Comparison of ENCODE assay signal across 8 mouse cellular contexts in the genomic region with DNA sequence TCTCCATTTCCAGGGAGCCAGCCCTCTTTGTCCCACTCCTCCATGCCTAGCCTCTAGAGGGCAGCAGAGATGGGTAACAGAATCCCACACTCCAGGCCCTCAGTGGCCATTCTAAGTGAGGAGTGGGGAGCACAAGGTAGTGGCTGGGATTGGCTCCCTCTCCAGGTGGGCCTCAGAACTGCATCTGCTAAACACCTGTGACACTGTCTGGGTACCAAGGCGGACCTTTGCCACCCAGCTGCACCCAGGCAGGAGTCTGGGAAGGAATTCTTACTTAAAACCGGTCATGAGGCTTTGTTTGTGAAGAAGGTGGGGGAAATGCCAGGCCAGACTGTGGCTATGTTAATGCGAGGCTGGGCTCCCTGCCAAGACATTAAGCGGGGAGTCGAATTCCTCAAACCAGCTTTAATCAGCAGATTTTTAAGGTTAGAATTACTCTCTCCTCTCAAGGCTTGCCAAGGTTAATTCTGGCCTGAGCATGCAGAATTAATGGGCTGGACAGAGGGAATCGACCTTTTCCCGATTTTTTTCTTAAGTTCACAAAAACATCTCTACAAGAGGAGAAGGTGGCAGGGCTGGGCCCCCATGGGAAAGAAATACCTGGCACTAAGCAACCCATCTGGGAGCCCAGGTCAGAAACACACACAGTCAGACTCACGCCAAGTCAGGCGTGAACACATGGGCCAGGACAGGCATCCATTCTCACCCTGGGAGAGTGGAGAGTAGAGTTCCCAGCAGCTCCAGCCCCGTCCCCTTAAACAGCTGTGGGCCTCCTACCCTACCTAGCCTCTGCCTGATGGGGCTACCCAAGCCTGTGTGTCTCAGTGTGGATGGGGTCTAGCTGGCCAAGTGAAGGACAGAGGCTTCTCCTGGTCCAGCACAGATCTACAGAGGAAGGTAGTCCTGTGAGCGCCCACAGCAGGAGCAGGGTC.
DNase-seq lines count a peak whose midpoint lies in the region; ATAC-seq and TF ChIP-seq lines count a peak whose summit lies in the region.

No protein-coding gene starts in this region.

- WGBS in forebrain, embryonic 10.5 days, result 61% methylated on average over 11 of the region's 11 CpGs
- 27% methylated on average over 11 of the region's 11 CpGs for WGBS in hindbrain, embryonic 15.5 days
- 23% methylated on average over 11 of the region's 11 CpGs for WGBS in limb, embryonic 15.5 days
- 53% methylated on average over 11 of the region's 11 CpGs for WGBS in neural tube, embryonic 11.5 days

- no peak overlapping the region for H3K4me3 ChIP-seq in gastrocnemius, adult 2 months
- no peak overlapping the region for H3K4me3 ChIP-seq in forebrain, embryonic 10.5 days
- no peak overlapping the region for H3K4me3 ChIP-seq in hindbrain, embryonic 15.5 days
- no peak overlapping the region for H3K4me3 ChIP-seq in limb, embryonic 15.5 days
- H3K4me3 ChIP-seq in neural tube, embryonic 11.5 days (ENCODE audit: low read depth, low read length), result no peak overlapping the region

- H3K36me3 ChIP-seq in forebrain, embryonic 10.5 days (replicated peaks), result no peaks in the 10 kb centered on the region
- H3K36me3 ChIP-seq in hindbrain, embryonic 15.5 days, result no peaks in the 10 kb centered on the region
- H3K36me3 ChIP-seq in limb, embryonic 15.5 days, result no peaks in the 10 kb centered on the region
- no peaks in the 10 kb centered on the region for H3K36me3 ChIP-seq in neural tube, embryonic 11.5 days (ENCODE audit: control insufficient read depth, insufficient read depth, low read length)

- no peak overlapping the region for H3K27ac ChIP-seq in gastrocnemius, adult 2 months
- no peak overlapping the region for H3K27ac ChIP-seq in forebrain, embryonic 10.5 days
- H3K27ac ChIP-seq in hindbrain, embryonic 15.5 days (replicated peaks), result peak overlapping the region; percentile 66
- H3K27ac ChIP-seq in limb, embryonic 15.5 days, result peak overlapping the region; percentile 39; the same call in 1 of the 2 replicates
- no peak overlapping the region for H3K27ac ChIP-seq in neural tube, embryonic 11.5 days (ENCODE audit: low read depth, low read length)

- intact Hi-C loops in gastrocnemius, adult 2 months (cut with DNase I), result loop anchor here (5.0 kb wide), 1 partner anchor 145 kb away; no protein-coding TSS in a partner anchor

- TF ChIP-seq CTCF in gastrocnemius, adult 2 months (IDR thresholded peaks at IDR 0.05), result peak; percentile 66

- H3K4me2 ChIP-seq in hindbrain, embryonic 15.5 days, result no peak overlapping the region
- no peak overlapping the region for H3K4me2 ChIP-seq in limb, embryonic 15.5 days
- no peak overlapping the region for H3K4me2 ChIP-seq in neural tube, embryonic 11.5 days (ENCODE audit: low read depth)

- no peak overlapping the region for H3K9ac ChIP-seq in hindbrain, embryonic 15.5 days
- H3K9ac ChIP-seq in limb, embryonic 15.5 days, result no peak overlapping the region
- no peak overlapping the region for H3K9ac ChIP-seq in neural tube, embryonic 11.5 days (ENCODE audit: low read length)

- peaks cover 19% of the 10 kb centered on the region for H3K27me3 ChIP-seq in forebrain, embryonic 10.5 days (ENCODE audit: poor library complexity, severe bottlenecking)
- H3K27me3 ChIP-seq in hindbrain, embryonic 15.5 days, result no peaks in the 10 kb centered on the region
- H3K27me3 ChIP-seq in limb, embryonic 15.5 days, result peaks cover 25% of the 10 kb centered on the region
- H3K27me3 ChIP-seq in neural tube, embryonic 11.5 days (ENCODE audit: control insufficient read depth, insufficient read depth, low read length), result no peaks in the 10 kb centered on the region

- no peaks in the 10 kb centered on the region for H3K9me3 ChIP-seq in forebrain, embryonic 10.5 days
- H3K9me3 ChIP-seq in hindbrain, embryonic 15.5 days, result no peaks in the 10 kb centered on the region
- H3K9me3 ChIP-seq in limb, embryonic 15.5 days, result no peaks in the 10 kb centered on the region
- H3K9me3 ChIP-seq in neural tube, embryonic 11.5 days (ENCODE audit: control insufficient read depth, low read length), result no peaks in the 10 kb centered on the region

- H3K4me1 ChIP-seq in forebrain, embryonic 10.5 days, result peaks cover 14% of the 10 kb centered on the region
- H3K4me1 ChIP-seq in hindbrain, embryonic 15.5 days (replicated peaks), result peaks cover 37% of the 10 kb centered on the region
- H3K4me1 ChIP-seq in limb, embryonic 15.5 days, result peaks cover 26% of the 10 kb centered on the region
- no peaks in the 10 kb centered on the region for H3K4me1 ChIP-seq in neural tube, embryonic 11.5 days (ENCODE audit: control insufficient read depth, insufficient read depth, low read length)

- ATAC-seq in hindbrain, embryonic 15.5 days (ENCODE audit: low FRiP score, low read depth), result 0 out of 2 replicates have a peak, but pooled peaks have one; percentile 57
- no peak for ATAC-seq in limb, embryonic 15.5 days (ENCODE audit: insufficient number of reproducible peaks, low FRiP score, low TSS enrichment, low read depth)
- no peak for ATAC-seq in neural tube, embryonic 11.5 days (ENCODE audit: insufficient read depth, low FRiP score, low TSS enrichment)
- ATAC-seq in monocyte, adult 5-6 weeks (replicated peaks; ENCODE audit: insufficient number of reproducible peaks, low FRiP score, low TSS enrichment, poor library complexity, severe bottlenecking), result no peak

- peak; percentile 47 for DNase-seq in gastrocnemius, adult 2 months
- no peak for DNase-seq in gastrocnemius, postnatal 25 days
- DNase-seq in R1 (ENCODE audit: low read depth, low spot score), result peak; percentile 89
- DNase-seq in forebrain, embryonic 10.5 days (ENCODE audit: extremely low spot score, low spot score), result peak; percentile 62
- DNase-seq in neural tube, embryonic 11.5 days (ENCODE audit: low spot score), result peak; percentile 72

Comparison
In these comparisons a context has a peak if more than half of its experiments do, and no peak if none do; other contexts are left out.
1. H3K27ac ChIP-seq: peak in hindbrain, embryonic 15.5 days (single experiment) and limb, embryonic 15.5 days (single experiment); none in gastrocnemius, adult 2 months (single experiment), forebrain, embryonic 10.5 days (single experiment) and neural tube, embryonic 11.5 days (single experiment).